Mouse (Mus musculus): ENCODE data around the gene Mki67.

The Mki67 gene

DNA sequence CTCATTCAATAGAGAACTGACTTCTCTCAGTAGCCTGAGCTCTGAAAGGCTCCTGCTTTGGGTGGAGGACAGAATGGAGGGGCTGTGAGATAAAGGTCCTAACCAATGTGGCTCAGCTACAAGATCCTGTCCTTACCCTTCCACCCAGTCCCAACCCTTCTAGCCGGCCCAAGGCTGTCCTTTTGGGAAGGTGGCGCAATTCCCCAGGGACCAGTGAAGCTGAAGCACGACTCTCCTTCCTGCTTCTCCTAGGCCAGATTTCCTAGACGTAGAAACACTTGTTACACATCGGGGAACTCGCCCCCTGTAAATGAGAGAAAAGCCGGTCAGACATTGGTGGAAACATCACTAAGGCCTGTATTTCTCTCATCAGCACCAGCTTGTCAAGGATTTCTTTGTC lies 52.0 kb downstream of the Mki67 start:
- no peak for DNase-seq

- no peak for DNase-seq
These were observed 55.8 kb downstream of the Mki67 start for GRCm38 (mm10) chr7:135660314-135660713.

- no peak for DNase-seq
These were observed 56.7 kb downstream of the Mki67 start for GRCm38 (mm10) chr7:135659314-135659935.

- no peak for DNase-seq
These were observed 58.0 kb downstream of the Mki67 start for GRCm38 (mm10) chr7:135658150-135658549.

GRCm38 (mm10) chr7:135655113-135655512 lies 61.0 kb downstream of the Mki67 start:
- DNase-seq, result no peak

- DNase-seq, result no peak
These were observed 61.9 kb downstream of the Mki67 start for GRCm38 (mm10) chr7:135654288-135654687.

DNA sequence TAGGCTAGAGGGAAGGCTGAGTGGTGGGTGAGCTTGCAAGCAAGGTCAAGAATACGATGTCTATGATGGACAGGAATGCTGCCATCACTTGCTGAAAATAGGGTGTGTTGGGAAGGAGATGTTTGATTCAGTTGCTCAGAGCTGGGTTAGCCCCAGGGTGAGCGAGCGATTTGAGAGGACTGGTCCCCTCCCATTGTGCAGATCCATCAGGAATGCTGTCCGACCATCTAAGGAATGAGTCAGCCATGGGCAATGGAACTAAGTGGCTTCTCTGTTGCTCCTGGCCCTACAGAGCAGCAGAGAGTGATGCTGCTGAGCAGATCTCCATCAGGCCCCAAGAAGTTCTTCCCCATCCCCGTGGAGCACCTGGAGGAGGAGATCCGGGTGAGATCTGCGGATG lies 62.6 kb downstream of the Mki67 start:
- DNase-seq, result no peak

- no peak for DNase-seq
These were observed 63.4 kb downstream of the Mki67 start for GRCm38 (mm10) chr7:135652781-135653180.

- peak; percentile 10 for DNase-seq
These were observed 64.2 kb downstream of the Mki67 start for GRCm38 (mm10) chr7:135651831-135652511.

DNA sequence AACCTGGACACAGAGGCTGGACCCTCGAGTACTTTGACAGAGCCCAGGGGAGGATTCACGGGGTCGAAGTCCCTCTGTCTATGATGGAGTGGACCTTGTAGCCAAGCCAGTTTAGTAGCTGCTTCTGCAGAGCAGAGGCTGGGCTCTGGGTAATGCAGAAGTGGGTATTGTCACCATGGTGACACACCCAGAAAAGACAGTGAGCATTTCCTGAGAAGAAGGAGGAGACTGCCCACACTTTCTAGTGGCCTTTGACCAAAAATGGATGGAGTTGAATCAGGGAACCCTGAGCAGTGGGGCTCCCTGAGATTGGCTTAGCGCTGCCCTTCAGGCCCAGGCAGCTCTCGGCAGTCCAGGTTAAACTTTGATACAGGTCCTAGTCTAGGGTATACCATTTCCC lies 66.1 kb downstream of the Mki67 start:
- no peak for DNase-seq

GRCm38 (mm10) chr7:135649306-135649705 lies 66.9 kb downstream of the Mki67 start:
- no peak for DNase-seq

DNA sequence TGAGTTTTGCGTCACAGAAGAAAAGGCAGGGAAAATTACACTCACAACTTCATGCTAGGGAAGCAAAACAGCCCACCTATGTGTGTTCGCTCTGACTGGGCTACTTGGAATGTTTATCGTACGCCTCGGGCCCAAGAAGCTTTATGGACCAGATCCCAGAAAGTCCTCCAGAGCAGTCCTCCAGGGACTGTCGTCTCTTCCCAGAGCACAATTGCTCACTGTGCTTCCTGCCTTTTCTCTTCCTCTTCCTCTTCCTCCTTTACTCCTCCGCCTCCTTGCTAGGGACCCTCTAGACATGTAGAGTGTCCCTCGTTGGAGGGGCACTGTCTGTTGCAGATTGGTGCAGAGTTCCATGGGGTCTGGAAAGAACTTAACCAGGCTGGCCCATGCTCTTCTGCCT lies 67.3 kb downstream of the Mki67 start:
- no peak for DNase-seq

DNA sequence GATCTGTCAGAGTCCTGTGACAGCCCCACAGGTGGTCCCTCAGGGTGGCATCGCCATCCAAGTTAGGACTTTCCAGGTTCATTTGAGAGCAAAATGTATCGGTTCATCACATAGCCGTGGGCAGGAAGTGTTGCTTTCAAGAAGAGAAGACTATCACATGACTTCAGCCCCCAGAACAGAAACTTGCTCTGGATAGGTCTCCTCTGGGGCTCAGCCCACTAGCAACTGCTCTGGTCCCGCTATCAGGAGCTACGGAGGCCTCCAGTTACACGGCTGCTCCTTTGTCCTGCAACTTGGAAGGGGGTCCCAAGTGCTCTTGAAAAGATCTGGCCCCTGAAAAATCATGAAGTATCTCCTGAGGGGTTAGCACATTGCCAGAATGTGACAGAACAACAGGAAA lies 69.2 kb downstream of the Mki67 start:
- DNase-seq, result no peak

GRCm38 (mm10) chr7:135644452-135644851 lies 71.7 kb downstream of the Mki67 start:
- no peak for DNase-seq

GRCm38 (mm10) chr7:135641698-135642507 lies 74.3 kb downstream of the Mki67 start:
- DNase-seq, result peak; percentile 18
